Mouse (Mus musculus) frontal cortex, postnatal 14 days (tissue): ENCODE measurements around the gene Rec114.

Experiments
- DNase-seq, 2 experiments: peaks; one replicate each; pipeline ENCODE4 v3.0.0; 2022; ENCODE audit warnings: low spot score in 2 of 2

Rec114 gene

DNA sequence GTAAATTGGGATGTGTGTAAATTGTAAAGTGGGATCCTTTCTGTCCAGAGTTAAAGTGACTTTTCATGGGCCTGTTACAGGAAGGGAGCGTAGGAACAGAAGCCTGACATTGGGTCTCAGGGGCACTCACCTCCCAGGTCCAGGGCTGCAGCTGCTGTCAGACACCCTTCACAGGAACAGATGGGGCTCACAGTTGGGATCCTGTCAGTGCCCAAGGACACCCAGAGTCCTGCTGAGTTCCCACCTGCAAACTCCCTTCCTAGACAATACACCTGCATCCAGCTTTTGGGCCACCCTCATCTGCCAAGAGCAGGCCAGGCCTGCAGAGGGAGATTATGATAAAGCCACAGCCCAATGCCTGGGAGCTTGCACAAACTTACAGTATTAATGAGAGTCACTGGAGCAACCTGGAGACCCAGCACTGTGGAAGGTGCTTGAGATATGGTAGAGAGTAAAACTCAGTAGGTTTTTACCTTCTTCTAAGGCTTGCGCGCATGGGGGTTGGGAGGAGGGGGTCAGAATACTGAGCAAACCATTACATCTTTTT, at the start of gene Rec114:
Gene Rec114 (minus strand): TSS at position 263 of the 547 bp plus-strand sequence.
- DNase-seq = no peak

DNA sequence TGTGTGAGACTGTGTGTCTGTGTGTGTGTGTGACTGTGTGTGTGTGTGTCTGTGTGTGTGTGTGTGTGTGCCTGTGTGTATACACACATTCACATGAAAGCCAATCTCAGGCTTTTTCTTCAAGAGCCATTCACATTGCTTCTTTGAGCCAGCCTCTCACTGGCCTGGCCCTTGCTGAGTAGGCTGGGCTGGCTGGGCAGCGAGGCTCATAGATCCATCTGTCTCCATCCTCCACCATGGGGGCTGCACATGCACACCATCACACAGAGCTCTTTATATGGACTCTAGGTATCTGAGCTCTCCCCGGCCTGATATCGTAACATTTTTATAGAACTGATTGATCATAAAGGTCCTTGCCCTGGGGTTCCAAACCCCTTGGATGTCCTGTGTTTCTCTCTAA, 45.7 kb upstream of the Rec114 start:
- no peak for DNase-seq

DNA sequence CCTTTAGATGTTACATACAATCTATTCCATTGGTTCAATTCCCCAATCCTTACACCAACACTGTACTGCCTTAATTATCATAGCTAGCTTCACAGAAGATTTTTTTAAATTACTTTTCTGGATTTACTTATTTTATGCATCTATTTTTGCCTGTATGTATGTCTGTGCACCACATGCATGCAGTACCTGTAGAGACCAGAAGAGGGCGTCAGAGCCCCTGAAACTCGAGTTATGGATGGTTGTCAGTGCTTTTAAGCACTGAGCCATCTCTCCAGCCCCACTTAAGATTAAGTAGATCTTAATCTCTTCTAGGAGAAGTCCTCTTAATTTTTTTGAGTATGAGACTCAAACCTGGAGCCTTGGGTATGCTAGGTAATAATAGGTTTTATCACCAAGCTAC, 31.6 kb upstream of the Rec114 start:
- DNase-seq = no peak

DNA sequence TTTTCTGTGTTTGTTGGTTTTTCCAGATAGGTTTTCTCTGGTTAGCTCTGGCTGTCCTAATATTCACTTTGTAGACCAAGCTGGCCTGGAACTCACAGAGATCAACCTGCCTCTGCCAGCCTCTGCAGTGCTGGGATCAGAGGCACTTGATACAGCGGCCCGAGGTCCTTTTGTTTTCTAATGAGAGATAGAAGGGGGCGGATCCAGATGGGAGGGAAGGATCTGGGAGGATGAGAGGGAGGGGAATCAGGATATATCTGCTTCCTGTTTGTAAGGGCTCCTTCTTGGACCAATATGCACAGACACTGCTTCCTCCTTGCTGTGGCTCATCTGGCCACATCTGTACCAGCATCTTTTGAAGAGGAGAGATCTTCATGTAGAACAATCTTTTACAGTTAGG, 31.0 kb upstream of the Rec114 start:
- DNase-seq = no peak

DNA sequence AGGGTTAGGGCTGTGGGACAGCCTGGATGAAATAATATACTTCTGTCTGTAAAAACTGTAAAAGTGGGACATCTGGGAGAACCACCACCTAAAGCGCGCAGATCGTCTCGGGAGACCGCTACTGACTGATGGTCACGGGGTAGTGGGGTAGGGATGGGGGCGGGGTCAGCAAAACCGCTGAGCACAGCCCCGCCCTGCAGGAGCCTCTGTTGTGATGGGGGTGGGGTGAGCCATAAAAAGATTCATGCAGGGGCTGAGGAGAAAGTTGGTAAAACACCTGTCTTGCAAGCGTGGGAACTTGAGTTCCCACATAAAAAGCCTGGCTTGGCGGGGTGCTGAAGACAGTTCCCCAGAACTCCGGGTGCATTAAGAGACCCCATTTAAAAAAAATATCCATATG, 26.2 kb upstream of the Rec114 start:
- DNase-seq = no peak

DNA sequence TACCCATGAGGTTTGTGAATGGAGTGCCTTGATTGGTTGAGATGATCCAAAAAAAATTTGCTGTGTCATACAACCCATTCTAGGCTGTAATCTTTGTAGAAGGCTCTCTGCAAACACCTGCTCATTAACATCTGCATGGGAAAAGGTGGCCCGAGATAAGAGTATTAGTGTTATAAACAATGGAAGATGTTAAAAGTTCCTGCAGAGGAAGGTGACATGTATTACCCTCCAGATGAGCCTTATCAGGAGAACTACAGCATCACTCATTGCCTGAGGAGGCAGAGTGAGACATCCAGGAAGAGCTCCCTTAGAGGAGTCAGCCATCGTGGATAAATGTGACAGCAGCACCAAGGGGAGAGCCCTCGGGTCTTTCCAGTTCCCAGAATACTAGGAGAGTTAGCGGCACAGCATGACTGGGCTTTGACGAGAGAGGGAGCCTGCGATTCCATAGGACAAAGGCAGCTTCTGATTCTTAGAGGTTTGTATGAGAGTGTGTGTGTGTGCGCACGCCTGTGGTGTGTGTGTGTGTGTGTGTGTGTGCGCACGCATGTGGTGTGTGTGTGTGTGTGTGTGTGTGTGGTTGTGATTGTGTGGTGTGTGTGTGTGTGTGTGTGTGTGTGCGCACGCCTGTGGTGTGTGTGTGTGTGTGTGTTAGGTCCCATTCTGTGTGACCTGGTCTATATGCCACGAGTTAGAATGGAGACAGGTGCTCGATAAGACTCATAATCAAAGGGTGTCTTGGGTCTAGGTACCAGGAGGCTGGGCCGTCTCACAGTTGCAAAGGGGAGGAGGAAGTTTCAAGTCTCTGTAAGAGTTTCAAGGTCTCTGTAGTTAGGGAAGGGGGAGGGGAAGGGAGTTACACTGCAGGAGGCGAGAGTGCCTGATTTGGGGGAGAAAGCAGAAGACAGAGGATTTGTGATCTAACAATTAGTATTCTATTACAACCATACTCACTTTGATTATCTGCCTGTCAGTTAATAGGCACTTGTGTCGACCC, 23.5 kb upstream of the Rec114 start:
- no peak for DNase-seq

DNA sequence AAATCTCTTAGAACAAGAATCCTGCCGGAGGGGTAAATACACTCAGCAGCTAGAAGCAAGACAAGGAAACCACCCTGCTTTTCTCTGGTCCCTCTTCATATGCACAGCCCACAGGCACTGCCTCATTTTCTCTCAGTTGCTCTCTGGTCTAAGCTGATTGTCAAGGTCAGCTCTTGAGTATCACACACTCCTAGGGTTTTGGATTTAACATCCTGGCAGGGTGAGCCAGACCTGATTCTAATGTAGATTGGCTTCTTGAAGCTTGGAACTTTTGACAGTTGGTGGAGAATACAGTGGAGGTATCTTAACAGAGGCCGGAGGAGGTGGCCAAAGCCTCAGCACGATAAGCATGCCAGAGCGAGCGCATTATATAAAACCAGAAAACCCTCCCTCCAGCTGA, 20.6 kb upstream of the Rec114 start:
- no peak for DNase-seq

DNA sequence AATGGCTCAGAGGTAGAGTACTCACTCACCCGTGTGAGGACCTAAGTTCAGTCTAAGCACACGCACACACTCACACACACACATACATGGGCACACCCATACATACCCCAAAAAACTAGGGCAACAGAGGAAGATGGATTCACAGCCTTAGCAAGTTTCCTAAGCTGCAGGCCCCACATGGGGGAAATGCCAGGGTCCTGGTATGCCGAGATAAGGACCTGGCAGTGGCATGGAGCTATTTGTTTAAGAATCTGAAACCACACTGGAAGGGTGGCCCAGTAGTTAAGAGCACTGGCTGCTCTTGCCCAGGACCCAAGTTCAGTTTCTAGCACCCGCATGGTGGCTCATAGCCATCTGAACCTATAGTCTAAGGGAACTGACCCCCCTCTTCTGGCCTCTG, 19.4 kb upstream of the Rec114 start:
- DNase-seq = no peak

DNA sequence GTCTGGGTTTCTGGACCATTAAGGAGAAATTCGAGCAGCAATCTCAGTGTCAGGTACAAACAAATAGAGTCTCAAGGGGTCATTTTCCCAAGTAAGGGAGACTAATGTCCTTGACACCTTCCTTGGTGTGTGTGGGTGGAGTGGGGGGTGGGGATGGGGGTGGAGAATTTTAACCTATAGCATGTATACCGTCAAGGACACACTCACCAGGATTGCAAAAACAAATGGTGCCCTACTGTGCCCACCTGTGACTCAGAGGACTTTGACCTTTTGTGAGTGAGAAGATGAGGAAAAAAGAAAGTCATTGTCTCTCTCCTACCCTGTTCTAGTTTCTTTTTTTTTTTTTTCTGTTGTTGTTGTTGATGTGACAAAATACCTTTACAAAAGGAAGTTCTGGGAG, 18.3 kb upstream of the Rec114 start:
- no peak for DNase-seq

DNA sequence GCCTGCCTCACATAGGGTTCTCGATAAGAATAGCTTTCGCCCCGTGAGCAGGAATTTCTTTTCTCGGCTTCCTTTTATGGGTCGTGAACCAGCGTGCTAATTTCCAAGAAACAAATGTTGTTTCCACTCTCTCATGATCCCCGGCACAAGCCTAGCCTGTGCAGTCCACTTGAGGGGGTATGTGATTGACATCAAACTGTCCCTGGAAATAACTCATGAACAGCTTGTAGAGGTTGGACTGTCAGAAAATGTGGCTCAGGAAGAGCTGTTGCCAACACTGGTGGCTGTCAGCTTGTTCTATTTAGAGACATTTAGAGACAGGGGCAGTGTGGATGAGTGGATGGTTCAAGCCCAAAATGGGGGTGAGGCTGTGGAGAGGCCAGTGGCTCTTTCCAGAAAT, 15.0 kb upstream of the Rec114 start:
- DNase-seq = no peak

DNA sequence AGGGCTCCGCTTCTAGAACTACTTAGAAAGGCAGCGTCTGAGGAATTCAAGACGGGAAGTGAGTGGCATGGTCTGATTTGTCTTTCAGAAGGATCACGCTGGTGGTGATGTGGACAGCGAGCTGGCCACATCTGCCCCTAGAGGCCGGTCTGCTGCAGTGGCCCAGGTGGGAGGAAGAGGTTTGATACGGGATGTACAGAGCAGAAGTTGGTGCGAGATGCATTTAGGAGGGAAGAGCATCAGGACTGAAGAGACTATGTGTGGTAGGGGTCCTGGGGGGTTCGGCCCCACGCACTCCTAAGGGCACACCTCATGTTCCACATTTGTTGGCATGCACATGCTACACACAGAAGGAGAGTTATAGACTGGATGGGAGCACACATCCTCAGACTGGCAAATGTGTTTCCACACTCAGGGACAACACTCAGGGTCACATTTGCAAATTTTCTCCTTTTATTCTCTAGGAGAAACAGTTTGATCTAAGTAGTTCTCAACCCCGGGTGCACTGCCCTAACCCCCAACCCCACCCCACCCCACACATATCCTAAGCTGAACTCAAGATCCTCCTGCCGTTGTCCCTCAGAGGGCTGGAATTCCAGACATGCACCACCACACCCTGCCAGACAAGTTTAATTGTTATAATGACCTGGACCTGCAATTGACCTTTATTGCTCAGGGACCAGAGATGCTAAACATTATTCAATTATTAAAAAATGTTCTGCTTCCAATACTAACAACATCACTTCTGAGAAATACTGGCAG, 12.8 kb upstream of the Rec114 start:
- no peak for DNase-seq

DNA sequence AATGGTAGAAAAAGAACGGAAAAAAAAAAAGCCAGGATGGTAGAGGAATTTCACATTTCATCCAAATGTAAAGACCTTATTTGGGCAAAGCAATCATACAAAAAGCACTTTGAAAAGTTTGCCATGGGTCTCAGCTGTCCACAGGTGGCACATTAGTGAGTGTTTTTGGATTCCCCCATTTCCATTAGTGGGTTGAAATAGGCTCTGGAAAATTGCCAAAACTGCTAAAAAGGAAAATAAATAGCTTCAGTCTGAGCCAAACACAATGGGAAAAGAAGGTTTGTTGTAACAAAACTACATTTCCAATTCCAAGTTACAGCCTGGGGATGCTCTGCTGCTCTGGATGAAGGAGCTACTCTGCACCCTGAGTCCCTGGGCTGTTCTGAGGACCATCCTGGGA, 9.8 kb upstream of the Rec114 start:
- no peak for DNase-seq

DNA sequence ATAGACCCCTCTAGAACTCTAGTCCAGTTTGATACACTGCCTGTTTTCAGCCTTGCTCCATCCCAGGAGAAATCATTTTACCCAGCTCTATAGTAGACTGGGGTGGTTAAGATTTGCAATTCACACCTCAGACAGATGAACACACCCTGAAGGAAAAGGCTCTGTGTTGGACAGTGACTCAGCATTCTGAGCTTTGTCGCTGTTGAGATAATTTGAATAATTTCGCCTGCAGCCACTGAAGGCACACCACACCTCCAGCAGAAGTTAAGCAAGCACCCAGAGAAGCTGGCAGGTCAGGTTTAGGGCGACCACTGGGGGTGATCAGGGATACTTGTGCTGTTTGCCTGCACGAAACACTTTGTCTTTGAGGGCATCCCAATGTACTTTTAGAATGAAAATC, 4.4 kb upstream of the Rec114 start:
- DNase-seq = no peak

DNA sequence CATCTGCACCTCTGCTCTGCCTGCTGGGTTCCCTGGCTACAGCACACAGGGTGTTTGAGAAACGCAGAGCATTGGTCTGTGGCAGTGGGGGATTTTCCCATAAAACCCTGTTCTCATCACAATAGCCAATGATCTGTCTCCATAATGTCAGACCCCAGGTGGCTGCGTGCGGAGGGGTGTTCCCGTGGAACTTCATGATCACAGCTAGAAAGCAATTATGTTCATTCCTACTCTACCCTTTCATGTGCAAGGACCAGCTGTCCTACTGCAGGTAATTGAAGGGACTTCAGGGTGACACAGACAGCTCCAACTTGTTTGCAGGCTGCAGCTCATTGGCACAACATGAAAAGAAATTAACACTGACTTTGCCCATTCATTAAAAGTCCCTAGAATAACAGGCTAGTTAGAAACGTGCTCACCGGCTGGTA, 3.6 kb upstream of the Rec114 start:
- DNase-seq = no peak

DNA sequence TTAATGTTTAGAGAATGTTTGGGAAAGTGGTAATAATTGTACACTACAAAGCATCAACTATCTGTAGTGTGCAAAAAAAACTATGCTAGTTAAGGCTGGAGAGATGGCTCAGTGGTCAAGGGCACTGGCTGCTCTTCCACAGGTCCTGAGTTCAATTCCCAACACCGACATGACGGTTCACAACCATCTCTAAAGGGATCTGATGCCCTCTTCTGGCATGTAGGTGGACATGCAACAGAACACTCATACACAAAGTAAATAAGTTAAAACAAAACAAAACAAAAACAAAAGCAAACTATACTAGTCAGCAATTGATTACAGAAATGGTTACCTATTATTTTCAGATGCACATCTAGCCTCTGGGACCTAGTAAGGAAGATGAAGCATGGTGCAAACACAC, 1.1 kb downstream of the Rec114 start:
- DNase-seq = no peak

DNA sequence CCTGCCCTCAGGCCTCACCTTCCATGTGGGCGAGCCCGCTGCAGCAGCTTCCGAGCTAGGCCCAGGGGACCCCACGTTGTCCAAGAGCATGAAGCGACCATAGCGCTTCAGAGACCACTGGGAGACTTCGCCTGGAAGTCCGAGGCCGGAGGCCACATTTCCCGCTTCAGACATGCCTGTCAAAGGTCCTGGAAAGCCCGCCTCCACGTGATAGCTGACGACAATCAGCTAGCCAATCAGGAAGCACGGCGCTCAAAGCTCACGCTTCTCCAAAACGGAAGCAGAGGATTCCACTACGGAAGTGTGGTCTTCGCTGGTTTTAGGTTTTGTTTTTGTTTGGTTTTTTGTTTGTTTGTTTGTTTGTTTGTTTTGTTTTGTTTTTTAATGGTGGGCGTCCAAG, 2.4 kb downstream of the Rec114 start:
- no peak for DNase-seq

DNA sequence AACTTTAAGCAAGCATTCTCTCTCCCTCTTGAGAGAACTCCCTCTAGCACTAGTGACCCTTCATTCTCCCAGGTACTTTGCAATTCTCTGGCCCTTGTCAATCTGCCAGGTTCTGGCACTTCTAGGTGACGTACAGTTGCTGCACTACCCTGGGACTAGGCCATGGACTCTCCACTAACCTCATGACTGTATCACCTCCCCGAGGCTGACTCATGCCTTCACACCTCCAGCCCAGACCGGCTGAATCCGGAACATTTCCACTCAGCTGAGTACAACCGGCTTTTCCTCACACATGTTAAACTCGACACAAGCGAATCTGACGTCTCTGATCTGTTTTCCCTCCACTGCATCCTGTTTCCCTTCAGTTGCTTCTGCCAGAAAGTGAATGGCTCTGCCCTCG, 4.0 kb downstream of the Rec114 start:
- no peak for DNase-seq

DNA sequence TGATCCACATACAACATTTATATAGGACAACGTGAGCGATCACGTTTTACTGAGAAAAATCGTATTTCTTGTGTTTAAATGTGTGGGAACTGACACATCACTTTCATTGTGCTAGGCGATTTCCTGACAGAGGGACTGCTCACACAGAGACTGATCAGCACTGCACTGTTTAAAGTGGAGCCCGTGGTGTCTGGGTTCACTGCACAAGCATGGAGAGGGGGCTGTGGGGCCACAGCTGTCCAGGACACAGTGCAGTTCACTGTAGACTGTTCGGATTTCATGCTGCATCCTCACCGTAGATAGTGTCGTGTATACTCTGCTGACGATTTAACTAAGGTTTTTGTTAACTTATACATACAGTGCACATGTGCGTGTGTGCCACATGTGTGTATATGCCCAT, 20.6 kb downstream of the Rec114 start:
- DNase-seq = no peak

DNA sequence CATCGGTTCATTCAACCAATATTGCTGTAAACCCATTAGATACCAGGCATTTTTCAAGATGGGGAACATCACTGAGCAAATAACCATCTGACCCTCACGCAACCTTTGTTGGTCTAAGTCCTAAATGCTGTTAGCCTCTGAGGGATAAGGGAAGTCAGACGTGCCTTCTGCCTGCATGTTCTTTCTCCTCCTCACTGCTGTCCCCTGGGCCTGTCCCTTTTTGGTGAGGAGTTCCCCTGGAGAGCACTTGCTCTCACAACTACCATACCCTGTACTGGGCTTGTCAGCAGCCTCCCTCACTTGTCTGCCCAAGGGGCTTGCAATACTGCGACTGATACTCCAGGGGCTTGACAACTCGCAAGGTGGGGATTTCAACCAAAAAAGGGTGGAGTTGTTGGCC, 21.6 kb downstream of the Rec114 start:
- no peak for DNase-seq

DNA sequence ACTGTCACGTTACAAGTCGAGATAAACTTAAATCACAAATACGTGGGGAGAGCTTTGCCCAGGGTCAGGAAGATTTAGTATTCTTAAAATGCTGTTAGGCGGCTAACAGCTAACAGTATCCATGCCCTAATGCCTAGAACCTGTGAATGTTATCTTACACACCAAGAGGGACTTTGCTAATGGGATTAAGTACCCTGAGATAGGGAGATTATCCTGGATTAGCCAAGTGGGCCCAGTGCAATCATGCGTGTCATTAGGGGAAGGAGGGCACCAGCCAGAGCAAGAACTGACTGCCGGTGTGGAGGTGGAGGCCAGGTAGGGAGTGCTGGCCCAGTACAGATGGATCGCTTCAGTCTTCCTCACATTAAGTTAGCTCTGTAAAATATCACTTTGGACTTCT, 22.7 kb downstream of the Rec114 start:
- no peak for DNase-seq

DNA sequence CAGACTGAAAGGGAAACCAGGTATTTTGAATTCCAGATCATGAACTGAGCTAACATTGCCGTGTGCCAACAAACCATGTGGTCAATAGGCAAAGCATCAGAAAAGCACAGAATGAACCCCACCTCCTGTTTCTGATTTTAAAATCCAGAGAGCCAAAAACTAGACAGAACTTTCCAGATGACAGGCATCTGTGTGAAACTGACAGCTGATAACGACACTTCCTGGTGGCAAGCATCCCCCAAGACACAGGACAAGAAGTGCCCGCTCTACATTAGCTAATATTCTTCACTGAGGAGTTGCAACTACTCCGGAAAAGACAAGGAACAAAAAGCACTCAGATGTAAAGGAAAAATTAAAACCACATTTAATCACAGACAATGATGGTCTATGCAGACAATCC, 23.6 kb downstream of the Rec114 start:
- no peak for DNase-seq

DNA sequence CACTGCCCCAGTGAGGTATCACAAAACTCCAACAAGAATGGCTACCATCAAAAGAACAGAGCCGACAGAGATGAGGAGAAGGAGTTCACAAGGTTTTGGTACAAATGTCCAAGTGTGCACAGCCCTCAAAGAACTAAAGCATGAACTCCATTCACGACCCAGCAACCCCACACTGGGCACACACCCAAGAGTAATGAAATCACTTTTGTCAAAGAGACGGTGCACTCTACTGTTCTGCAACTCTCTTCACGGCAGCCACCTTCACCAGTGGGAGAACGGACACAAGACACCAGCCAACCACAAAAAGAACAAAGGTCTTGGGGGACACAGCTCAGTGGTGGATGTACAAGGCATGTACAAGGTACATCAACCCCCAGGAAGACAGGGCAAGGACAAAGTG, 24.3 kb downstream of the Rec114 start:
- no peak for DNase-seq

DNA sequence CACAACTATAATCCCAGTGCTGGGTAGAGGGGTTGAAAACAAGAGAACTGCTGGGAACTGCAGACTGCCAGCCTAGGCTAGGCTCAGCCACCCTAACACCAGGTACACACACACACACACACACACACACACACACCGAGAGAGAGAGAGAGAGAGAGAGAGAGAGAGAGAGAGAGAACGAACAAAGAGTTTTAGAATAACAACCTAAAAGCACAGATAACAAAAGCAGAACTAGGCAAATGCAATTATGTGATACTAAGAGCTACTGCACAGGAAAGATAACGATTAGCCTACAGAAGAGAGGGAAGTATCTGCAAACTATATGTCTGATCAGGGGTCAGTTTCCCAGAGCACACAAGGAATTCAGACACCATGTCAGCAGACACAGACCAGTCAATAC, 24.8 kb downstream of the Rec114 start:
- no peak for DNase-seq
